Mouse (Mus musculus): ENCODE data around the gene Zmym6. TPM values are rescaled to one million over a fixed set of nuclear protein-coding genes. Genes with fewer than 3 reads are reported as not detected.
A peak's percentile ranks its signal among the peaks of the same experiment; 100 is the strongest.

Gene Zmym6
- polyA plus RNA-seq (2016; fragmentation: Nextera tagmentation; extraction: Ambion mirVana) = 35.3 and 36.6 TPM in 2 replicates

DNA sequence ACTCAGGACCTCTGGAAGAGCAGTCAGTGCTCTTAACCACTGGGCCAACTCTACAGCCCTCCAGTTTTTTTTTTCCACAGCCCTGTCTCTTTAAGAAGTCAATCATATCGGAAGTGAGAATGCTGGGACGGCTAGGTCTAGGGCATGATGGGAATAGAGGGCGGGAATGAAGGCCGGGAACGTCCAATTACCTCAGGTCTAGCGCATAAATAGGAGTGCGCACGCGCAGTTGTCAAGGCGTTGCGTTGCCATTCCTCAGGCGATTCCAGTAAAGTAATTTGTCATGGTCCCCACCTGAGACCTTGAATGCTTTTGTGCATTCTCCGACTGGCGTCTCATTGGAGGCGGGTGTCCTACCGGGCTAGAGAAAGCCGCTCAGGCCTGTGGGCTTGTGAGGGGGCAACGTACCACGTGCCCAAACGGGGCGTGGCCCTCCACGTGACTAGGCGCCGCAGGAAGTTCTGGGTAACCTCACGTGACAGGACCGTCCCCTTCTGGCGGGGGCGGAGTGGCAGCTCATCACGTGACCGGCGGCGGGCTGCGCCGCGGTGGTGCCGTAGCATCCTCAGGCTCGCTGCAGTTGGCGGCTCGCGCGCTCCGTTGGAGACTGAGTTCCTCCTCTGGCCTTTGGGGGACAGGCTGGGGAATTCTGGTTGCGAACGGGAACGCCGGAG is at the start of gene Zmym6:
Zmym6 (plus strand) TSS at position 509 of the 674 bp plus-strand sequence.
- no peaks in the 10 kb centered on the region for H3K9me3 ChIP-seq
- H3K27me3 ChIP-seq = no peaks in the 10 kb centered on the region
- H3K9ac ChIP-seq = peak within 1 kb of the TSS; percentile 69
- H3K4me2 ChIP-seq = peak within 1 kb of the TSS; percentile 59
- H3K36me3 ChIP-seq (replicated peaks) = no peaks in the 10 kb centered on the region
- H3K27ac ChIP-seq = peak within 1 kb of the TSS; percentile 87
- peak; percentile 96 for ATAC-seq (ENCODE audit: low FRiP score)
- H3K4me1 ChIP-seq = peaks cover 9% of the 10 kb centered on the region
- H3K4me3 ChIP-seq (replicated peaks) = peak within 1 kb of the TSS; percentile 60
- WGBS = under 1% methylated on average over 46 of the region's 46 CpGs

DNA sequence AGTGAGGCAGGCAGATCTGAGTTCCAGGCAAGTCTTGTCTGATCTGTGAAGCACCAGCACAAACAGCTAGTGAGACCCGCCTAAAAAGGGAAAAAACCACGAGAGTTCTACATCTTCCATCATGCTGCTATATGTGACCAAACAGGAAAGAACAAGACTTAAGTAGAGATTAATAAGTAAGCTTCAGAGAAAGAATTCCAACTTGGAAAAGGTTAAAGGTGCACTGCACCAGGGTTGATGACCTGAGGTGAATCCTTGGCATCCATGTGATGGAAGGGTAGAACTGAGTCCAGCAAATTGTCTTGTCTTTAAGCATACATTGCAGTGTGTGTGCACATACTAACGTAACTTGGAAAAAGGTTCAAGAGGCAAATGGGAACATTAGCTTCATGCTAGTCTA is 40.0 kb upstream of the Zmym6 start:
- no peak overlapping the region for H3K4me2 ChIP-seq
- peaks cover 76% of the 10 kb centered on the region for H3K36me3 ChIP-seq (replicated peaks)
- no peak overlapping the region for H3K27ac ChIP-seq
- no peak overlapping the region for H3K9ac ChIP-seq
- 92% methylated on average over 3 of the region's 3 CpGs for WGBS
- H3K4me3 ChIP-seq (replicated peaks) = no peak overlapping the region
- no peak for ATAC-seq (ENCODE audit: low FRiP score)
- H3K9me3 ChIP-seq = no peaks in the 10 kb centered on the region
- no peaks in the 10 kb centered on the region for H3K27me3 ChIP-seq
- H3K4me1 ChIP-seq = no peaks in the 10 kb centered on the region

DNA sequence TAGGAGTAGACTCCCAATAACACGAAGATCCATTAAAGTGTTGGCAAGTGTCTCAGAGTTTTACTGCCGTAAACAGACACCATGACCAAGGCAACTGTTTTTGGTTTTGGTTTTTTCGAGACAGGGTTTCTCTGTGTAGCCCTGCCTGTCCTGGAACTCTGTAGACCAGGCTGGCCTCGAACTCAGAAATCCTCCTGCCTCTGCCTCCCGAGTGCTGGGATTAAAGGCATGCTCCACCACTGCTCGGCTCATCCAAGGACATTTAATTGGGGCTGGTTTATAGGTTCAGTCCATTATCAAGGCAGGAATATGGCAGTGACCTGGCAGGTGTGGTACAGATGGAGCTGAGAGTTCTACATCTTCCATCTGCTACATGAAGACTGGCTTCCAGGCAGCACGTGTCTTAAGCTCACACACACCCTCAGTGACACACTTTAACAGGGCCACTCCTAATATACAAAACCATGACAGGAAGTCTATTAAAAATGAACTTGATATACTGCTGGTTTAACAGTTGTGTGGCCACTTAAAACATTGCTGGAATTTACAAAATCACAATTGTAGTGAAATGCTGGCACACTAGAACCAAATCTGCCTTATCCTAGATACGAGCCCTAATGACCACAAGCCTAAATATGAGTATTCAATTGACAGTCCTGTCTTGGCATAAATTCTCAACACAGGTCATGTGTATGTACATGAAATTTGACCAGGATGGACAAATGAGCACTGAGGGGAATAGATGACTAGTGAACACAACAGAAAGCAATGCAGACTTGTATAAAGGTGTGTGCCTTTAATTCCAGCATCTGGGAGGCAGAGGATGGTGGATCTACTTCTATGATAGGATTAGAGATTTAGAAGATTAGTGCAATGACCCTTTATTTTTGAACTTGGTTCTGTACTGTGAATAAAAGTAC is 39.0 kb upstream of the Zmym6 start:
- no peaks in the 10 kb centered on the region for H3K9me3 ChIP-seq
- no peak overlapping the region for H3K4me2 ChIP-seq
- no peaks in the 10 kb centered on the region for H3K4me1 ChIP-seq
- H3K27ac ChIP-seq = no peak overlapping the region
- no peaks in the 10 kb centered on the region for H3K27me3 ChIP-seq
- H3K36me3 ChIP-seq (replicated peaks) = peaks cover 73% of the 10 kb centered on the region
- 87% methylated on average over 8 of the region's 8 CpGs for WGBS
- no peak overlapping the region for H3K9ac ChIP-seq
- H3K4me3 ChIP-seq (replicated peaks) = no peak overlapping the region
- ATAC-seq (ENCODE audit: low FRiP score) = 0 out of 2 replicates have a peak, but pooled peaks have one; percentile 4

DNA sequence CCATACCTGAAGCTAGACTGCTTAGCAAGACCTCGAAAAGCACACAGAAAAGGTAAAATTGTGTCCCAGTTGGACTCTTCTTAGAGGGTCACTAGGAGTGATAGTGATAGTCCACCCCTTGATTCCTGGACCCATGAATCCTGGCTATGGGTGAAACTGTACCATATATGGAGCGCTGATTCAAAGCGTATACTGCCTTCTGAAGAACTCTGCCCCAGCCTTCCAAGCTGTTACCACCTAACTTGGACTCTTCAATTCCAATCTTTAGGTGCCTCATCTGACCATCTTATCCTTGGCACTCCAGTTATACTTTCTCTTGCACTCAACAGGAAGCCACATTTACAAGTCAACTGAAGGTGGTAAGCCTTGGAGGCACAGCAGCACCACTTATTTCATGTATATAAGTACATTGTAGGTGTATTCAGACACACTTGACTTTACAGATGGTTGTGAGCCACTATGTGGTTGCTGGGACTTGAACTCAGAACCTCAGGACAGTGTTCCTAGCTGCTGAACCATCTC is 38.3 kb upstream of the Zmym6 start:
- Histone ChIP-seq H3K27ac (0 out of 2 replicates have a peak overlapping the region, but pooled peaks have one; percentile 1), H3K4me1 (no peaks in the 10 kb centered on the region), H3K9me3 (no peaks in the 10 kb centered on the region), H3K4me2 (no peak overlapping the region), H3K4me3 (replicated peaks) (no peak overlapping the region), H3K9ac (no peak overlapping the region), H3K36me3 (replicated peaks) (peaks cover 66% of the 10 kb centered on the region), H3K27me3 (no peaks in the 10 kb centered on the region)
- WGBS = 94% methylated on average over 3 of the region's 3 CpGs
- ATAC-seq (ENCODE audit: low FRiP score) = 0 out of 2 replicates have a peak, but pooled peaks have one; percentile 24

DNA sequence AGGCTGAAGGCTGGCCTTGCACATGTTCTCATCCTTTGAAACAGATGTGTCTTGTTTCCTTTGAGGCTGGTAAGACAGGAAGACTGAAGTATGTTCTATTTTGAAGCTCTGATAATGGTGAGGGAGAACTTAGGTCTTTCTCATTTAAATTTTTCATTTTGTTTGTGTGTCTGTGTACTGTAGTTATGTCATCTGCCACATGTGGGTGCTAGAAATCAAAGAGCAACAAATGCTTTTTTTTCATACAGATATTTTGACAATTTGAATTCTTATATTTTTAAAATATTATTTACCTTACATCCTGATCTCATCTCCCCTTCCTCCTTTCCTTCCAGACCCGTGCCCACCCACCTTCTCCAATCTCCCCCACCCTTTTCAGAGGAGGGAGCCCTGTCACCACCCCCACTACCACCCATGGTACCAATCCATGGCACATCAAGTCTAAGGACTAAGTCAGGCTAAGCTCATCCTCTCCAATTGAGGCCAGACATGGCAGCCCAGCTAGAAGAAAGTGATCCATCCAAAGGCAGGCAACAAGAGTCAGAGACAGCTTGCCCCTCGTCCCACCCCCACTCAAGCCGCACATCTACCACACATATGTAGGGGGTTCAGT is 37.2 kb upstream of the Zmym6 start:
- Histone ChIP-seq H3K27me3 (no peaks in the 10 kb centered on the region), H3K4me2 (no peak overlapping the region), H3K4me3 (replicated peaks) (no peak overlapping the region), H3K9me3 (no peaks in the 10 kb centered on the region), H3K36me3 (replicated peaks) (peaks cover 62% of the 10 kb centered on the region), H3K9ac (no peak overlapping the region), H3K4me1 (no peaks in the 10 kb centered on the region), H3K27ac (peak overlapping the region; percentile 1; the same call in 1 of the 2 replicates)
- peak; percentile 40; the same call in 1 of the 2 replicates for ATAC-seq (ENCODE audit: low FRiP score)
- WGBS = 83% methylated on average over 3 of the region's 3 CpGs

DNA sequence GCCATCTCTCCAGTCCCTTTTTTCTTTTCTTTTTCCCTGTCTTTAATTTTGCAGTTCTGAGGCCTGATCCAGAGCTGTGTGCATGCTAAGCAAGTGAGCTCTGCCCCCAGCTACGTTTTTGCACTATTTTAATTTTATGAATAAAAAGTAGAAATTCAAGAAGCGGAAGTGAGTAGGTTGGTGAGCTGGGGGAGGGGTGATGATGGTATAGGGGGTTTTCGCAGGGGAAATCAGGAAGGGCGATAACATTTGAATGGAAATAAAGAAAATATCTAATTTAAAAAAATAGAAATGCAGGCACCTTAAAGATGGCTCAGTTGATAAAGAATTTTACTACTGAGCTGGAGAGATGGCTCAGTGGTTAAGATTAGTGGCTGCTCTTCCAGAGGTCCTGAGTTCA is 33.6 kb upstream of the Zmym6 start:
- Histone ChIP-seq H3K36me3 (replicated peaks) (peaks cover 54% of the 10 kb centered on the region), H3K9ac (no peak overlapping the region), H3K4me2 (no peak overlapping the region), H3K9me3 (no peaks in the 10 kb centered on the region), H3K27me3 (no peaks in the 10 kb centered on the region), H3K4me1 (no peaks in the 10 kb centered on the region), H3K27ac (no peak overlapping the region), H3K4me3 (replicated peaks) (no peak overlapping the region)
- ATAC-seq (ENCODE audit: low FRiP score) = no peak
- WGBS = 92% methylated on average over 4 of the region's 4 CpGs

DNA sequence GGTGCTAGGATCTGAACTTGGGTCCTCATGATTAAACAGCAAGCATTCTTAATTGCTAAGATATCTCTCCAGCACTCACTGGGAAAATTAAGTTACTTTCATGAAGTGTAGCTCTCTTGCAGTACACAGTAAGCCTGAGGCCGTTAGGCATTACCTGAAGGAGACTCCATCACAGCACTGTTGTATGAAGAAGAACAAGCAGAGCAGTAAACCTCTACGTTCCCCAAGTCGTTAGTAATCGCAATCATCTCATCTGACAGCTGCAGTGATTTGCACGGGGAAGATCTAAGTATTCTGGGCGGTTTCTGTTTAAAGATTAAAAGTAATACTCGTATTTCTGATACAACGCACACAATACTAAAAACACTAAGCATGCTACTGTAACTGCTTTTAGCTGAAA is 26.1 kb upstream of the Zmym6 start:
- Histone ChIP-seq H3K27me3 (no peaks in the 10 kb centered on the region), H3K4me1 (no peaks in the 10 kb centered on the region), H3K9ac (no peak overlapping the region), H3K27ac (no peak overlapping the region), H3K9me3 (no peaks in the 10 kb centered on the region), H3K4me2 (no peak overlapping the region), H3K36me3 (replicated peaks) (peaks cover 70% of the 10 kb centered on the region), H3K4me3 (replicated peaks) (no peak overlapping the region)
- ATAC-seq (ENCODE audit: low FRiP score) = no peak
- 88% methylated on average over 8 of the region's 8 CpGs for WGBS

DNA sequence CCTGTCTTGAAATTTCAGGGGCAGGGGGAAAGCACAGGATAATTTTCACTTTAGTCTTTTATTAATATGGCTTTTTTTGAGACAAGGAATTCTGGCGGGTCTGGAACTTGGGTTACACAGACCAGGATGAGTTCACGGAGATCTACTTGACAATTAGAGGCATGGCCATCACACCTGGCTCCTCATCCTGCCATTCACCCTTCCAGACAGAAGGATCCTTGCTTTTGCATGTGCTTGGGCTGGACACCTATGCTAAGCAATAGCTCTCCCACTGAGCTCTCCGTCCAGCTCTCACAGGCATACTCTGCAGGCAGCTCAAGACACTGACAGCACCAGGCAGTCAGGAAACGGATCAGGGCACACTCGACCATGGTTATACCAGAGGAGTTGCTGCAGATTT is 24.1 kb upstream of the Zmym6 start:
- Histone ChIP-seq H3K27ac (no peak overlapping the region), H3K27me3 (no peaks in the 10 kb centered on the region), H3K4me3 (replicated peaks) (no peak overlapping the region), H3K4me2 (no peak overlapping the region), H3K4me1 (no peaks in the 10 kb centered on the region), H3K9ac (no peak overlapping the region), H3K9me3 (no peaks in the 10 kb centered on the region), H3K36me3 (replicated peaks) (peaks cover 70% of the 10 kb centered on the region)
- no peak for ATAC-seq (ENCODE audit: low FRiP score)
- WGBS = 96% methylated on average over 5 of the region's 5 CpGs

DNA sequence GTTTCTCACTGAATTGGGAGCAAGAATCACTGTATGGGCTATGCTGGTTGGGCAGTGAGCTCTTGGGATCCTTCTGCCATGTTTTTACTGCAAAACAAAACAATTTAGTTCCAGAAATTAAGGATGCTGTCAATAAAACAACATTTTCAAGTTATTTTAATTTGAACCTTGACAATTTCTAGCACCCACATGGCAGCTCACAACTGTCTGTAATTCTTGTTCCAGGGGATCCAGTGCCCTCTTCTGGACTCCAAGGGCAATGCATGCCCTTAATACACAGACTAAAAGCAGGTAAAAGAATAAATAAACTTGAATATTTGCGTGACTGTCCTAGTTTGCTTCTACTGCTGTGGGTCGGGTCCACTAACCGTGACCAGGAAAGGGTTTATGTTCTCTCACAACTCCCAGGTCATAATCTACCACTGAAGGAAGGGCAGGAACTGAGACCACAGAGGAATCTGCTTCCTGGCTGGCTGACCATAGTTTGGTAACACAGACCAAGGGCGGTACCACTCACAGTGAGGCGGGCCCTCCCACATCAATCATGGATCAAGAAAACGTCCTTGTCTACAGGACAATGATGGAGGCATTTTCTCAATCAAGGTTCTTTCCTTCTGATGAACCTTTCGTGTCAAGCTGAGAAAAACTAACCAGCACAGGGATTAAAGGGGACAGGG is 22.5 kb upstream of the Zmym6 start:
- no peak for ATAC-seq (ENCODE audit: low FRiP score)
- Histone ChIP-seq H3K4me3 (replicated peaks) (no peak overlapping the region), H3K27ac (no peak overlapping the region), H3K9me3 (no peaks in the 10 kb centered on the region), H3K27me3 (no peaks in the 10 kb centered on the region), H3K36me3 (replicated peaks) (peaks cover 65% of the 10 kb centered on the region), H3K9ac (no peak overlapping the region), H3K4me2 (no peak overlapping the region), H3K4me1 (peaks cover 2% of the 10 kb centered on the region; the same call in 1 of the 2 replicates)
- 84% methylated on average over 7 of the region's 7 CpGs for WGBS

DNA sequence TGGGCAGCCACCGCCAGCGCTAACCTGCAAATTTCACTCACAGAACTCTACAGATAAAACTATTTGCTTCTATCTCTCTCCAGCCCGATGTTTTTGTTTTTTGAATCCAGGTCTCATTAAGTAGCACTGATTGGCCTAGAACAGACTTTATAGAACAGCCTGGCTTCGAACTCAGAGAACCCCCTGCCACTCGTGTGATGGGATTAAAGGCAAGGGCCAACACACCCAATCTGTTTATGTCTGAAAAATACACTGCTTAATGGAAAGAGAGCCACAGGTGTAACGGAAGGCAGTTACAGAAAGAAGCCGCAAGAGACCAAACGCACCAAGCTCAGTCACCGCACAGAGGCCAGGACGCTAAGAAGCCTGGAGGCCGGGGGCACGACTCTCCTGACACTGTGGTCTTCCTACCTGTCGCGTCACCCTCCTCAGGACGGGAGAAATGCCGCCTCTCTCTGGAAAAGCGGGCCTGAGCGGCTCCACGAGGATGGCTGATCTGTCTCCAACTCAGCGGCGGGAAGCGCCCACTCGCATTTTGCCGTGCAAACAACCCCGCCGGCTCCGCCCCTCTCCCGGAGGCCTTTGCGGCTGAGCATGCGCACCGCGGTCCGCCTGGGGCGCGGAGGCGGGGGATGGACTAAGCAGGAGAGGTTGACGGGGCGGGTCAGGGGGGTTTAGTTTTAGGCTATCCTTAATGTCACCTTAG is 16.4 kb upstream of the Zmym6 start, which contains the start of gene Zmym1:
Zmym1 (minus strand) TSS at position 568 of the 706 bp plus-strand sequence.
- WGBS = 1% methylated on average over 38 of the region's 38 CpGs
- peak; percentile 92 for ATAC-seq (ENCODE audit: low FRiP score)
- peaks cover 19% of the 10 kb centered on the region for H3K36me3 ChIP-seq (replicated peaks)
- no peaks in the 10 kb centered on the region for H3K9me3 ChIP-seq
- H3K4me2 ChIP-seq = peak within 1 kb of the TSS; percentile 77
- peak within 1 kb of the TSS; percentile 71 for H3K4me3 ChIP-seq (replicated peaks)
- H3K9ac ChIP-seq = peak within 1 kb of the TSS; percentile 83
- H3K27me3 ChIP-seq = no peaks in the 10 kb centered on the region
- H3K27ac ChIP-seq = peak within 1 kb of the TSS; percentile 51
- peaks cover 11% of the 10 kb centered on the region; the same call in 1 of the 2 replicates for H3K4me1 ChIP-seq

DNA sequence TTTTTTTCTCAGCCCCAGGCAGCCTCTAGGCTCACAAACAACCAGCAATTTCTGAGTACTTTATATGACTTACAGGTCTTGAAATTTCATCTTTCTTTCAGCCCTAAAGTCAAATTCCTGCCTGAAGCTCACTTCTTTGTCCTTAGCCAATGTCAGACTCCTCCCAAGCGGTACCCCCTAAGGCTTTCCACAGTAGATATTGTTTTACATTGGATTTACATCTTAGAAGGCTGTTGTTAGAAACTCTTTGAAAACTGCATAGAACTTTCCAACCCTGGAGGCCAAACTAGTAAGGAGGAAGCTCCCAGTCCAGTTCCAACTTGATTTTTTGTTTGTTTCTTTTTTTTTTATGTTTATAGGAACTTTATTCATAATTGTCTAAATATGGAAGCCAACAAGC is 13.1 kb upstream of the Zmym6 start:
- no peak overlapping the region for H3K4me3 ChIP-seq (replicated peaks)
- H3K4me2 ChIP-seq = no peak overlapping the region
- H3K9me3 ChIP-seq = no peaks in the 10 kb centered on the region
- peaks cover 11% of the 10 kb centered on the region; the same call in 1 of the 2 replicates for H3K4me1 ChIP-seq
- no peaks in the 10 kb centered on the region for H3K36me3 ChIP-seq (replicated peaks)
- no peak overlapping the region for H3K9ac ChIP-seq
- 35% methylated on average over 1 of the region's 1 CpGs for WGBS
- no peaks in the 10 kb centered on the region for H3K27me3 ChIP-seq
- ATAC-seq (ENCODE audit: low FRiP score) = no peak
- H3K27ac ChIP-seq = no peak overlapping the region
